Mouse (Mus musculus) MEL (cell line): ENCODE results near the gene Stk25. TPM values are rescaled to one million over a fixed set of nuclear protein-coding genes. Genes with fewer than 3 reads are reported as not detected.

Experiments used
- DNase-seq: peaks from one replicate; pipeline ENCODE4 v3.0.0; 2011; ENCODE audit warnings: low read depth, low spot score
- H3K27ac ChIP-seq: 2 replicates; pipeline ENCODE4 v1.5.1; 2012; ENCODE audit warnings: low read depth, mild to moderate bottlenecking, control low read depth, low read length, moderate library complexity; ENCODE audit not compliant: control insufficient read depth
- H3K27me3 ChIP-seq, 2 experiments: fragments of 150-350 bp in 1 of 2; sonication (generic) in 1 of 2; 2 replicates each; pipeline ENCODE4 v1.6.1; 2012; ENCODE audit warnings: low read length in 2 of 2, mild to moderate bottlenecking in 2 of 2, improper control_type of control experiment in 1 of 2, moderate library complexity in 1 of 2; ENCODE audit not compliant: insufficient read depth in 2 of 2, control insufficient read depth in 1 of 2
- H3K36me3 ChIP-seq, 2 experiments: 2 replicates each; pipeline ENCODE4 v1.6.1; 2012 to 2014; ENCODE audit warnings: low read length in 2 of 2, improper control_type of control experiment in 1 of 2, inconsistent platforms in 1 of 2, mild to moderate bottlenecking in 1 of 2; ENCODE audit not compliant: insufficient read depth in 2 of 2, control insufficient read depth in 1 of 2
- H3K4me1 ChIP-seq, 2 experiments: fragments of 150-350 bp in 1 of 2; sonication (generic) in 1 of 2; 2 replicates each; pipeline ENCODE4 v1.6.1; 2012; ENCODE audit warnings: low read length in 2 of 2, improper control_type of control experiment in 1 of 2, mild to moderate bottlenecking in 1 of 2; ENCODE audit not compliant: insufficient read depth in 2 of 2, control insufficient read depth in 1 of 2
- H3K4me3 ChIP-seq, 2 experiments: fragments of 150-350 bp in 1 of 2; sonication (generic) in 1 of 2; 2 replicates each; pipeline ENCODE4 v1.5.1; 2012; ENCODE audit warnings: low read depth in 2 of 2, low read length in 2 of 2, mild to moderate bottlenecking in 2 of 2, moderate library complexity in 2 of 2, control low read depth in 1 of 2, improper control_type of control experiment in 1 of 2; ENCODE audit not compliant: control insufficient read depth in 1 of 2, insufficient read depth in 1 of 2
- H3K79me2 ChIP-seq: 2 replicates; pipeline ENCODE4 v1.6.1; 2012; ENCODE audit warnings: mild to moderate bottlenecking, low read length, moderate library complexity; ENCODE audit not compliant: control insufficient read depth, poor library complexity, insufficient read depth
- H3K9ac ChIP-seq: 2 replicates; pipeline ENCODE4 v1.6.1; 2012; ENCODE audit warnings: low read depth, mild to moderate bottlenecking, control low read depth, low read length, moderate library complexity; ENCODE audit not compliant: control insufficient read depth, poor library complexity, severe bottlenecking
- H3K9me3 ChIP-seq: fragments of 150-350 bp; sonication (generic); replicated peaks from 2 replicates; pipeline ENCODE4 v1.6.1; 2012; ENCODE audit warnings: mild to moderate bottlenecking, low read length, improper control_type of control experiment, moderate library complexity; ENCODE audit not compliant: insufficient read depth
- CHD1 ChIP-seq: IDR thresholded peaks from 2 replicates; pipeline ENCODE4 v1.6.1; 2012; ENCODE audit warnings: low read depth, mild to moderate bottlenecking, inconsistent platforms, low read length, improper control_type of control experiment
- CHD2 ChIP-seq: IDR thresholded peaks from 2 replicates; pipeline ENCODE4 v1.6.1; 2011; ENCODE audit warnings: low read length, improper control_type of control experiment
- CTCF ChIP-seq, 3 experiments: IDR thresholded peaks in 2 of 3; conservative IDR thresholded peaks in 1 of 3; 2 replicates each; pipeline ENCODE4 v1.5.1; 2011 to 2012; ENCODE audit warnings: low read length in 3 of 3, low read depth in 2 of 3, mild to moderate bottlenecking in 2 of 3, improper control_type of control experiment in 1 of 3, inconsistent platforms in 1 of 3, mixed read lengths in 1 of 3, moderate library complexity in 1 of 3; ENCODE audit not compliant: control insufficient read depth in 1 of 3, insufficient read depth in 1 of 3, poor library complexity in 1 of 3, severe bottlenecking in 1 of 3
- GABPA ChIP-seq: IDR thresholded peaks from 2 replicates; pipeline ENCODE4 v1.6.1; 2012; ENCODE audit warnings: low read depth, mild to moderate bottlenecking, inconsistent platforms, low read length, improper control_type of control experiment, moderate library complexity
- GATA1 ChIP-seq: IDR thresholded peaks from 2 replicates; pipeline ENCODE4 v1.6.1; 2011; ENCODE audit warnings: low read depth, low read length, improper control_type of control experiment
- MAX ChIP-seq: IDR thresholded peaks from 2 replicates; pipeline ENCODE4 v1.6.1; 2011; ENCODE audit warnings: low read length, improper control_type of control experiment
- MEF2A ChIP-seq: IDR thresholded peaks from 2 replicates; pipeline ENCODE4 v1.6.1; 2014; ENCODE audit warnings: low read depth, mild to moderate bottlenecking, inconsistent platforms, low read length, improper control_type of control experiment; ENCODE audit not compliant: poor library complexity, insufficient replicate concordance, severe bottlenecking; ENCODE audit errors: extremely low read depth
- MYB ChIP-seq: IDR thresholded peaks from 2 replicates; pipeline ENCODE4 v1.6.1; 2011; ENCODE audit warnings: mild to moderate bottlenecking, low read depth, low read length, improper control_type of control experiment
- MYC ChIP-seq: IDR thresholded peaks from 2 replicates; pipeline ENCODE4 v1.6.1; 2011; ENCODE audit warnings: low read depth, mild to moderate bottlenecking, low read length, improper control_type of control experiment, moderate library complexity
- POLR2AphosphoS2 ChIP-seq: IDR thresholded peaks from 2 replicates; pipeline ENCODE4 v1.6.1; 2011; ENCODE audit warnings: low read length, improper control_type of control experiment
- SIN3A ChIP-seq: IDR thresholded peaks from 2 replicates; pipeline ENCODE4 v1.6.1; 2012; ENCODE audit warnings: low read length, improper control_type of control experiment, inconsistent platforms
- SMC3 ChIP-seq: IDR thresholded peaks from 2 replicates; pipeline ENCODE4 v1.6.1; 2011; ENCODE audit warnings: low read depth, low read length, improper control_type of control experiment
- TCF12 ChIP-seq: IDR thresholded peaks from 2 replicates; pipeline ENCODE4 v1.6.1; 2014; ENCODE audit warnings: low read depth, mild to moderate bottlenecking, inconsistent platforms, low read length, improper control_type of control experiment, moderate library complexity
- USF2 ChIP-seq, 2 experiments: IDR thresholded peaks; 2 replicates each; pipeline ENCODE4 v1.6.1; 2011 to 2012; ENCODE audit warnings: improper control_type of control experiment in 2 of 2, low read length in 2 of 2, borderline replicate concordance in 1 of 2, inconsistent platforms in 1 of 2, low read depth in 1 of 2, mild to moderate bottlenecking in 1 of 2; ENCODE audit not compliant: insufficient read depth in 1 of 2
- ZKSCAN1 ChIP-seq: IDR thresholded peaks from 2 replicates; pipeline ENCODE4 v1.6.1; 2012; ENCODE audit warnings: low read depth, mild to moderate bottlenecking, inconsistent platforms, low read length, improper control_type of control experiment, moderate library complexity
- polyA plus RNA-seq, 2 experiments: library from polyadenylated mRNA; stranded (reverse) in 1 of 2; unstranded in 1 of 2; fragments of >175 nt in 1 of 2; fragments of >200 nt in 1 of 2; gene quantifications; 2 replicates each; pipeline versions ENCODE4 v1.2.1 to v1.2.4; 2012; ENCODE audit warnings: low replicate concordance in 2 of 2, low read depth in 1 of 2; ENCODE audit not compliant: insufficient read length in 2 of 2, insufficient read depth in 1 of 2, missing spikeins in 1 of 2
- total RNA-seq: library from RNA; depleted of rRNA; stranded (reverse); fragments of 300-350 nt; gene quantifications from 2 replicates; pipeline ENCODE4 v1.2.3, GENCODE M21; 2012

Gene Stk25
- total and polyA plus RNA-seq, 3 experiments = 66.1 to 128 TPM; not detected in 1

GRCm38 (mm10) chr1:93672682-93673081 is 14.2 kb upstream of the Stk25 start:
- H3K36me3 ChIP-seq = no peaks in the 10 kb centered on the region; a peak in 1 of 4 replicates
- no peak for TF ChIP-seq SMC3
- DNase-seq = no peak
- H3K27me3 ChIP-seq = no peaks in the 10 kb centered on the region
- no peak overlapping the region for H3K4me3 ChIP-seq
- H3K27ac ChIP-seq = no peak overlapping the region
- no peaks in the 10 kb centered on the region for H3K9me3 ChIP-seq
- H3K79me2 ChIP-seq = no peaks in the 10 kb centered on the region
- no peak overlapping the region for H3K9ac ChIP-seq
- H3K4me1 ChIP-seq = peaks cover under 1 to 9% of the 10 kb centered on the region in 2 experiments; a peak in 3 of 4 replicates

GRCm38 (mm10) chr1:93669941-93670340 is 11.5 kb upstream of the Stk25 start:
- H3K27me3 ChIP-seq = no peaks in the 10 kb centered on the region
- H3K9ac ChIP-seq = no peak overlapping the region
- H3K36me3 ChIP-seq = no peaks in the 10 kb centered on the region; a peak in 1 of 4 replicates
- TF ChIP-seq MAX (no peak), USF2 (IDR thresholded peaks at IDR 0.05; ENCODE audit: borderline replicate concordance in 1 of 2, insufficient read depth in 1 of 2, low read depth in 1 of 2, low read length in 2 of 2) (no peak), CTCF (IDR thresholded peaks at IDR 0.05 in 2 of 3, conservative IDR thresholded peaks at IDR 0.05 in 1 of 3; ENCODE audit: control insufficient read depth in 1 of 3, insufficient read depth in 1 of 3, low read depth in 2 of 3, low read length in 3 of 3, poor library complexity in 1 of 3, severe bottlenecking in 1 of 3) (no peak), SIN3A (no peak), GABPA (no peak), MYB (no peak), POLR2AphosphoS2 (no peak), CHD2 (no peak), MYC (no peak), MEF2A (no peak), CHD1 (no peak), GATA1 (no peak), TCF12 (no peak), ZKSCAN1 (no peak)
- H3K9me3 ChIP-seq = no peaks in the 10 kb centered on the region
- H3K79me2 ChIP-seq = no peaks in the 10 kb centered on the region
- no peak overlapping the region for H3K4me3 ChIP-seq
- DNase-seq = no peak
- H3K27ac ChIP-seq = no peak overlapping the region
- peaks cover 0 to 10% of the 10 kb centered on the region in 2 experiments; a peak in 3 of 4 replicates for H3K4me1 ChIP-seq
